Mouse (Mus musculus): Measurements from ENCODE around the gene Gdf7. TPM values are rescaled to one million over a fixed set of nuclear protein-coding genes. Genes with fewer than 3 reads are reported as not detected.

Gdf7 gene
- total RNA-seq, 2 experiments from 2014 or later, result not detected

- ATAC-seq (replicated peaks; ENCODE audit: poor library complexity, severe bottlenecking), result no peak
These were observed 2.3 kb downstream of the Gdf7 start for GRCm38 (mm10) chr12:8299143-8300110.

- no peak for ATAC-seq (replicated peaks; ENCODE audit: poor library complexity, severe bottlenecking)
These were observed 3.2 kb downstream of the Gdf7 start for GRCm38 (mm10) chr12:8298361-8299142.

- no peak for ATAC-seq (replicated peaks; ENCODE audit: poor library complexity, severe bottlenecking)
These were observed 4.1 kb downstream of the Gdf7 start for GRCm38 (mm10) chr12:8297586-8298214.

- no peak for ATAC-seq (replicated peaks; ENCODE audit: poor library complexity, severe bottlenecking)
These were observed 5.6 kb downstream of the Gdf7 start for GRCm38 (mm10) chr12:8296154-8296553.

GRCm38 (mm10) chr12:8295307-8295913 is 6.3 kb downstream of the Gdf7 start:
- peak; percentile 74 for ATAC-seq (replicated peaks; ENCODE audit: poor library complexity, severe bottlenecking)

GRCm38 (mm10) chr12:8291157-8291853 is 10.4 kb downstream of the Gdf7 start:
- ATAC-seq (replicated peaks; ENCODE audit: poor library complexity, severe bottlenecking), result peak; percentile 5; the same call in 1 of the 2 replicates

- no peak for ATAC-seq (replicated peaks; ENCODE audit: poor library complexity, severe bottlenecking)
These were observed 12.3 kb downstream of the Gdf7 start for GRCm38 (mm10) chr12:8289499-8289898.

GRCm38 (mm10) chr12:8289099-8289498 is 12.7 kb downstream of the Gdf7 start:
- no peak for ATAC-seq (replicated peaks; ENCODE audit: poor library complexity, severe bottlenecking)

GRCm38 (mm10) chr12:8287970-8288369 is 13.8 kb downstream of the Gdf7 start:
- ATAC-seq (replicated peaks; ENCODE audit: poor library complexity, severe bottlenecking), result no peak; the same call in 1 of the 2 replicates

- no peak for ATAC-seq (replicated peaks; ENCODE audit: poor library complexity, severe bottlenecking)
These were observed 20.3 kb downstream of the Gdf7 start for GRCm38 (mm10) chr12:8281225-8282017.

GRCm38 (mm10) chr12:8275424-8275823 is 26.3 kb downstream of the Gdf7 start:
- no peak for ATAC-seq (replicated peaks; ENCODE audit: poor library complexity, severe bottlenecking)

GRCm38 (mm10) chr12:8273471-8274171 is 28.1 kb downstream of the Gdf7 start:
- ATAC-seq (replicated peaks; ENCODE audit: poor library complexity, severe bottlenecking), result no peak

- ATAC-seq (replicated peaks; ENCODE audit: poor library complexity, severe bottlenecking), result no peak
These were observed 30.3 kb downstream of the Gdf7 start for GRCm38 (mm10) chr12:8271405-8271804.

GRCm38 (mm10) chr12:8269627-8270026 is 32.1 kb downstream of the Gdf7 start:
- ATAC-seq (replicated peaks; ENCODE audit: poor library complexity, severe bottlenecking), result peak; percentile 46; the same call in 1 of the 2 replicates

- no peak for ATAC-seq (replicated peaks; ENCODE audit: poor library complexity, severe bottlenecking)
These were observed 35.4 kb downstream of the Gdf7 start for GRCm38 (mm10) chr12:8266311-8266710.

GRCm38 (mm10) chr12:8260297-8260696 is 41.5 kb downstream of the Gdf7 start:
- peak; percentile 95 for ATAC-seq (replicated peaks; ENCODE audit: poor library complexity, severe bottlenecking)

All from granulocyte monocyte progenitor cell, adult 5-6 weeks (primary cell).